In genomic region chr6:12248599-12248998, GRCm38 (mm10) we compare ENCODE assay signal across 13 mouse cellular contexts.
DNase-seq lines count a peak whose midpoint lies in the region; ATAC-seq and TF ChIP-seq lines count a peak whose summit lies in the region.
"Had no signal": no experiment of that assay in that cellular context is flagged by ENCODE, and none has a peak within 500 bp of the region (broad histone marks: within the 10 kb centered on the region; RNA-seq: fewer than 3 reads in every experiment).

No protein-coding gene starts in this region.

- ATAC-seq in heart, embryonic 12.5 days (ENCODE audit: insufficient number of reproducible peaks, low FRiP score): no peak
- ATAC-seq in granulocyte monocyte progenitor cell, adult 5-6 weeks (replicated peaks; ENCODE audit: poor library complexity, severe bottlenecking): no peak
- ATAC-seq: intestine, postnatal 0 days had no signal

- H3K9ac ChIP-seq in heart, embryonic 12.5 days: no peak overlapping the region

- H3K4me3 ChIP-seq in heart, embryonic 12.5 days: no peak overlapping the region
- H3K4me3 ChIP-seq in cerebellum, adult 2 months (replicated peaks; ENCODE audit: insufficient read depth, low read depth, low read length): no peak overlapping the region
- no peak overlapping the region for H3K4me3 ChIP-seq in layer of hippocampus, adult 2 months
- H3K4me3 ChIP-seq: erythroblast, embryonic 14.5 days; hindbrain, embryonic 10.5 days had no signal

- H3K4me2 ChIP-seq in heart, embryonic 12.5 days: no peak overlapping the region

- peak; percentile 5 to 17 for DNase-seq in heart, adult 18-20 months
- DNase-seq in brain, adult 2 months (ENCODE audit: low read depth, low spot score): peak; percentile 88
- peak; percentile 75 to 87 for DNase-seq in cerebellum, adult 2 months
- DNase-seq in layer of hippocampus, adult 2 months (ENCODE audit: low spot score in 2 of 2): peak; percentile 37 to 61
- no peak for DNase-seq in thymus, postnatal 10 days (ENCODE audit: low spot score in 2 of 2)
- no peak for DNase-seq in T-cell, adult 2 months (ENCODE audit: low spot score)
- DNase-seq: adrenal gland, postnatal 14 days; kidney, postnatal 4 days had no signal

- WGBS in heart, embryonic 12.5 days: 62% methylated on average over 4 of the region's 4 CpGs
- 7% methylated on average over 4 of the region's 4 CpGs for WGBS in cerebellum, adult 2 months

- no peak for TF ChIP-seq POLR2A in cerebellum, adult 2 months (IDR thresholded peaks at IDR 0.05; ENCODE audit: borderline replicate concordance, insufficient read depth, low read length)

- H3K4me1 ChIP-seq in heart, embryonic 12.5 days (replicated peaks): no peaks in the 10 kb centered on the region
- peaks cover 10% of the 10 kb centered on the region for H3K4me1 ChIP-seq in cerebellum, adult 2 months (ENCODE audit: control insufficient read depth, insufficient read depth, low read length)
- H3K4me1 ChIP-seq: hindbrain, embryonic 10.5 days had no signal

- H3K27ac ChIP-seq in heart, embryonic 12.5 days (ENCODE audit: poor library complexity, severe bottlenecking): no peak overlapping the region
- H3K27ac ChIP-seq in cerebellum, adult 2 months (ENCODE audit: insufficient read depth, low read length): no peak overlapping the region
- no peak overlapping the region for H3K27ac ChIP-seq in layer of hippocampus, adult 2 months
- H3K27ac ChIP-seq: hindbrain, embryonic 10.5 days had no signal

- H3K9me3 ChIP-seq in heart, embryonic 12.5 days (replicated peaks): no peaks in the 10 kb centered on the region
- H3K9me3 ChIP-seq: hindbrain, embryonic 10.5 days had no signal

- H3K27me3 ChIP-seq in heart, embryonic 12.5 days (replicated peaks): no peaks in the 10 kb centered on the region
- H3K27me3 ChIP-seq in cerebellum, adult 2 months (ENCODE audit: control insufficient read depth, insufficient read depth, low read length): no peaks in the 10 kb centered on the region

- TF ChIP-seq CTCF in cerebellum, adult 2 months (IDR thresholded peaks at IDR 0.05; ENCODE audit: borderline replicate concordance, insufficient read depth, low read depth, low read length): no peak
- TF ChIP-seq CTCF in layer of hippocampus, adult 2 months (conservative IDR thresholded peaks at IDR 0.05): no peak

- no peaks in the 10 kb centered on the region for H3K36me3 ChIP-seq in heart, embryonic 12.5 days
- H3K36me3 ChIP-seq: hindbrain, embryonic 10.5 days had no signal

Comparison
In these comparisons a context has a peak if more than half of its experiments do, and no peak if none do; other contexts are left out.
1. DNase-seq: peak in heart, adult 18-20 months (2 of 2), brain, adult 2 months (single experiment), cerebellum, adult 2 months (2 of 2) and layer of hippocampus, adult 2 months (2 of 2); none in thymus, postnatal 10 days (0 of 2) and T-cell, adult 2 months (single experiment).